Comparison of ENCODE assay signal across 17 mouse cellular contexts in genomic region chr3:38134425-38134824, GRCm38 (mm10).
"Had no signal": no experiment of that assay in that cellular context is flagged by ENCODE, and none has a peak within 500 bp of the region (broad histone marks: within the 10 kb centered on the region; RNA-seq: fewer than 3 reads in every experiment).

No protein-coding gene starts in this region.

- H3K9ac ChIP-seq: lung, embryonic 14.5 days; midbrain, embryonic 12.5 days; neural tube, embryonic 13.5 days; neural tube, embryonic 15.5 days; stomach, embryonic 15.5 days had no signal

- H3K27ac ChIP-seq: midbrain, embryonic 10.5 days; midbrain, embryonic 12.5 days; neural tube, embryonic 13.5 days; neural tube, embryonic 15.5 days; stomach, embryonic 15.5 days; stomach, postnatal 0 days had no signal

- ATAC-seq: midbrain, embryonic 16.5 days had no signal

- H3K27me3 ChIP-seq: midbrain, embryonic 12.5 days; neural tube, embryonic 13.5 days; neural tube, embryonic 15.5 days; stomach, embryonic 15.5 days had no signal

- H3K4me3 ChIP-seq: midbrain, embryonic 10.5 days; midbrain, embryonic 12.5 days; myocyte; neural tube, embryonic 13.5 days; neural tube, embryonic 15.5 days; stomach, embryonic 15.5 days had no signal

- H3K9me3 ChIP-seq: midbrain, embryonic 10.5 days; midbrain, embryonic 12.5 days; neural tube, embryonic 13.5 days; neural tube, embryonic 15.5 days; stomach, embryonic 15.5 days had no signal

- H3K4me2 ChIP-seq: lung, embryonic 14.5 days; midbrain, embryonic 12.5 days; neural tube, embryonic 13.5 days; neural tube, embryonic 15.5 days; stomach, embryonic 15.5 days had no signal

- H3K36me3 ChIP-seq: midbrain, embryonic 10.5 days; midbrain, embryonic 12.5 days; neural tube, embryonic 13.5 days; neural tube, embryonic 15.5 days; stomach, embryonic 15.5 days had no signal

- H3K4me1 ChIP-seq: midbrain, embryonic 10.5 days; midbrain, embryonic 12.5 days; neural tube, embryonic 15.5 days; stomach, embryonic 15.5 days had no signal

- DNase-seq: lung, adult 18-20 months; lung, embryonic 14.5 days; lung, postnatal 10 days; lung, postnatal 4 days; midbrain, embryonic 14.5 days; right cerebral cortex, postnatal 14 days; thymus, adult 2 months; thymus, postnatal 25 days; thymus, postnatal 4 days had no signal
